Mouse (Mus musculus) intestine, embryonic 15.5 days (tissue): ENCODE results near the gene Adam1a. TPM values are rescaled to one million over a fixed set of nuclear protein-coding genes. Genes with fewer than 3 reads are reported as not detected.
"Not testable (repeated sequence)": the region's sequence is repeated elsewhere in the genome, so short reads cannot be mapped to it uniquely, and the experiment has no call there.

Source experiments
- ATAC-seq: fragments of 200-750 bp; cut with Nextera tagmentation; 2 replicates; pipeline ENCODE4 v1.8.0; 2017; ENCODE audit warnings: moderate TSS enrichment, moderate library complexity
- H3K27ac ChIP-seq: fragments of 300-500 bp; sonication (generic); 2 replicates; pipeline ENCODE4 v1.5.1; 2015; ENCODE audit warnings: mild to moderate bottlenecking, inconsistent platforms
- H3K27me3 ChIP-seq: fragments of 300-500 bp; sonication (generic); replicated peaks from 2 replicates; pipeline ENCODE4 v1.6.1; 2015; ENCODE audit warnings: inconsistent platforms
- H3K36me3 ChIP-seq: fragments of 300-500 bp; sonication (generic); 2 replicates; pipeline ENCODE4 v1.6.1; 2015; ENCODE audit warnings: inconsistent platforms
- H3K4me1 ChIP-seq: fragments of 300-500 bp; sonication (generic); replicated peaks from 2 replicates; pipeline ENCODE4 v1.6.1; 2015; ENCODE audit warnings: inconsistent platforms
- H3K4me2 ChIP-seq: fragments of 300-500 bp; sonication (generic); replicated peaks from 2 replicates; pipeline ENCODE4 v1.6.1; 2015; ENCODE audit warnings: mild to moderate bottlenecking, inconsistent platforms
- H3K4me3 ChIP-seq: fragments of 300-500 bp; sonication (generic); replicated peaks from 2 replicates; pipeline ENCODE4 v1.5.1; 2015; ENCODE audit warnings: inconsistent platforms
- H3K9ac ChIP-seq: fragments of 300-500 bp; sonication (generic); 2 replicates; pipeline ENCODE4 v1.6.1; 2015; ENCODE audit warnings: inconsistent platforms
- H3K9me3 ChIP-seq: fragments of 300-500 bp; sonication (generic); 2 replicates; pipeline ENCODE4 v1.6.1; 2016; ENCODE audit warnings: inconsistent platforms
- WGBS: fragments of 180-500 bp; shearing (Covaris S2); methylation state at CpG from one replicate; pipeline ENCODE4 v1.1.7; 2015; 5-methylcytosine and 5-hydroxymethylcytosine counted together
- polyA plus RNA-seq: library from polyadenylated mRNA; unstranded; fragments of >200 nt; fragmentation: Nextera tagmentation; extraction: Ambion mirVana; gene quantifications from 2 replicates; pipeline ENCODE4 v1.2.1, GENCODE M21; 2015

Adam1a gene
- polyA plus RNA-seq, 1 experiment from 2014 or later, result 0.77 TPM

DNA sequence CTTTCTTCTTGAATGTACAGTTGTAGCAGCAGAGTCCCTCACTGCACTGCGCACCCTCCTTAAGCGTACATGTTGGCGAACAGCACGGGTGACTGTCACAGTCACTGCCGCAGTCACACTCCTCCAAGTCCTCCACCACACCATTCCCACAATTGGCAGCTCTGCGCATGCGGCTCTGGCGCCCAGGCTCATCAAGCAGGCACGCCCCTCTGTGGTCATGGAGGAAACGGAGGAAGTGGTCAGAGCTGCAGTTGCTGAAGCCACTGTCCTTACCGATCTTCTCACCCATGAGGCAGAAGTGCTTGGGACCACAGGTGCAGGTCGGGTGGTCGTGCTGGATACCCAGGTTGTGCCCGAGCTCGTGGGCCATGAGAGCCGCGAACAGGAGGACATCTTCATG, 25.5 kb downstream of the Adam1a start:
- peaks cover 18% of the 10 kb centered on the region for H3K36me3 ChIP-seq
- H3K4me1 ChIP-seq, ATAC-seq, H3K4me3 ChIP-seq, H3K9ac ChIP-seq, H3K27me3 ChIP-seq, H3K27ac ChIP-seq, H3K9me3 ChIP-seq, H3K4me2 ChIP-seq: not testable (repeated sequence)
- 89% methylated on average over 9 of the region's 17 CpGs for WGBS

DNA sequence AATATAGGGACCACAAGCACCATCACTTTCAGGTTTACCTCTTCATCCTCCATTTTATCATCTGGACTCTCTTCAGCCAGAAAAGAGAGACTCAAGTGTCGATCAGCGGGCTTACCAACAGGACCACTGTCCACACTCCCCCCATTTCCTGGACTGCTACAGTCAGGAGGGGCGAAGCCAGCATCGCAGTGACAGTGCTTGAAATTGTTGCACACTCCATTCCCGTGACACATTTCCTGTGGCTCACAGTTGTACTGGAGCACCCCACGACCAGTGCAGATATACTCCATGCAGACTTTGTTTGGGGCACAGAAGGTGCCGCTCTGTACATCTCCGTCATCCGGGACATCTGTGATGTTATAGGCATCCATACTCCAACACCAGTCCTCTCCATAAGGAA, 26.3 kb downstream of the Adam1a start:
- Histone ChIP-seq H3K27me3 (no peaks in the 10 kb centered on the region), H3K27ac (no peak overlapping the region), H3K4me3 (no peak overlapping the region), H3K4me1 (no peaks in the 10 kb centered on the region), H3K9me3 (no peaks in the 10 kb centered on the region), H3K36me3 (0 out of 2 replicates have a peak, but pooled peaks cover 12% of the 10 kb centered on the region), H3K9ac (no peak overlapping the region), H3K4me2 (no peak overlapping the region)
- 91% methylated on average over 9 of the region's 9 CpGs for WGBS
- no peak for ATAC-seq

DNA sequence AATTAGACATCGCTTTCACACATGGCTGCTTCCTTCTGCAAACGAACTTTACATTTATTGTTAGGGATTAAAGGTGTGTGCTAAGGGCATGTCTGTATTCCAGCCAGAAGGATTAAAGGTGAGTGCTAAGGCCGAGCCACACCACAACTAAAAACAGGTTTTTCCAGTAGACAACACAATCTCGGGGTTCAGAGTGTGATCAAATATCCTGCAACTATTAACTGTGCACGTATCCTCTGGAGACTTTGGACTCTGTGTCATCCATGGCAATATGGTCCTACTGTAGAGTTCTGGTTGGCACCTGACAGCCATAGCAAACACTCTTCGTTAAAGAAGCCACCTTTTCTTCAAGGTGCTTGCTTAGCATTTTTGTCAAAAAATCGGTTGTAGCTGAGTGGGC, 35.3 kb downstream of the Adam1a start:
- WGBS, result 67% methylated on average over 7 of the region's 7 CpGs

DNA sequence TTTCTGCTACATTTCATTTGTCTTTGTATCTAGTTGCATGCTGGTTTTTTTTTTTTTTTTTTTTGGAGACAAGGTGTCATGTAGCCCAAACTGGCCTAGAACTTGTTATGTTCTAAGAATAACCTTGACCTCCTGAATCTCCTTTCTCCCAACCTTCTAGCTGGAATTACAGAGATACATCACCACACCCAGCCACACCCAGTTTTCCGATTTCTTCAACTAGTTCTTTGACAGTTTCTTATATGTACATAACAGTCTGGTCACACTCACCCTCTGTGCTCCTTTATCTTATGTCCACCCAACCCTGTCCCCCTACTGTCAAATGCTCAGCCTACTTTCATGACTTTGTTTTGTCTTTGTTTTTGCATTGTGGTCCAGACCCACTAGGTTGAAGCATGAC, 38.4 kb downstream of the Adam1a start:
- Histone ChIP-seq H3K36me3 (no peaks in the 10 kb centered on the region), H3K4me3 (no peak overlapping the region), H3K27ac (no peak overlapping the region), H3K9ac (no peak overlapping the region), H3K4me2 (no peak overlapping the region), H3K4me1 (no peaks in the 10 kb centered on the region), H3K9me3 (no peaks in the 10 kb centered on the region), H3K27me3 (no peaks in the 10 kb centered on the region)
- no peak for ATAC-seq
- WGBS, result 85% methylated on average over 1 of the region's 1 CpGs

More for the DNA sequence above, 35.3 kb downstream of the Adam1a start:
- no peaks in the 10 kb centered on the region for H3K9me3 ChIP-seq
- no peak overlapping the region for H3K4me2 ChIP-seq
- H3K9ac ChIP-seq, result no peak overlapping the region
- ATAC-seq, result peak; percentile 82
- no peaks in the 10 kb centered on the region for H3K27me3 ChIP-seq
- no peaks in the 10 kb centered on the region for H3K4me1 ChIP-seq
- H3K36me3 ChIP-seq, result no peaks in the 10 kb centered on the region
- peak overlapping the region; percentile 17; the same call in 1 of the 2 replicates for H3K27ac ChIP-seq
- H3K4me3 ChIP-seq, result no peak overlapping the region

DNA sequence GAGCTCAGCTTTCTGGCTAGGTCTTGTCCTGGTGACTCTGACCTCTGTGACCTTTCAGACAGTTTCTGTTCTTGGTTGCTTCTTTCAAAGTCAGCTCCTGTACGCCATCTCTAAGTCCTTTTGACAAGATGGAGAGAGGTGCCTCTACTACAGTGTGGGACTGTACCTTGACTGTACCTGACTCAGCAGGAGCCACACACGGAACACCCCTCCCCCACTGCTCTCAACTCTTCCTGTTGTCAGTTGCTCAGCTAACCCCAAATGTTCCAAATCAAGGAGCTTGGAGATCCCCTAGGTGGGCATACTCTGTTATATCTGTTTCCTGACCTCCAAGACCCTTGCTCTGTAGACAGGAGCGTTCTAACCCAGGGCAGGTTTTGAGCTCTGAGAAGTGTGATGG, 42.1 kb downstream of the Adam1a start, which contains the start of gene Adam1b:
TSS of gene Adam1b (minus strand) at position 205 of the 400 bp plus-strand sequence.
- WGBS, result 75% methylated on average over 3 of the region's 3 CpGs
- Histone ChIP-seq H3K36me3 (no peaks in the 10 kb centered on the region), H3K4me2 (no peak within 1 kb of the TSS), H3K27me3 (no peaks in the 10 kb centered on the region), H3K4me3 (no peak within 1 kb of the TSS), H3K27ac (no peak within 1 kb of the TSS), H3K4me1 (no peaks in the 10 kb centered on the region), H3K9me3 (no peaks in the 10 kb centered on the region), H3K9ac (no peak within 1 kb of the TSS)
- no peak for ATAC-seq

DNA sequence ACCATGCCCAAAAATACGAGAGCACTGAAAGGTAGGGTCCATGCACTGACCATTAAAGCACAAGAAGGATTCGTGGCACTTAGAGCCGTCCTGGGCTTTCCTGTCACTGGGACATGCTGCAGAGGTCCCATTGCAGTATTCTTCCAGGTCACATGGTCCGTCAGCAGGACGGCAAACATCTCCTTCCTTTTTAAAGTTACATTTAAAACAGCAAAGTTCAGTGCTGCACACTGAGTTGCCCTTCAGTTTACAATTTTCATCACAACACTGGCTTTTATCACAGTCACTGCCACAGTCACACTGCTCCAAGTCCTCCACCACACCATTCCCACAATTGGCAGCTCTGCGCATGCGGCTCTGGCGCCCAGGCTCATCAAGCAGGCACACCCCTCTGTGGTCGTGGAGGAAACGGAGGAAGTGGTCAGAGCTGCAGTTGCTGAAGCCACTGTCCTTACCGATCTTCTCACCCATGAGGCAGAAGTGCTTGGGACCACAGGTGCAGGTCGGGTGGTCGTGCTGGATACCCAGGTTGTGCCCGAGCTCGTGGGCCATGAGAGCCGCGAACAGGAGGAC, 43.8 kb downstream of the Adam1a start:
- WGBS, result 60% methylated on average over 11 of the region's 17 CpGs
- H3K27me3 ChIP-seq, H3K4me1 ChIP-seq, H3K27ac ChIP-seq, H3K4me2 ChIP-seq, H3K4me3 ChIP-seq, H3K9me3 ChIP-seq, ATAC-seq, H3K36me3 ChIP-seq, H3K9ac ChIP-seq: not testable (repeated sequence)

DNA sequence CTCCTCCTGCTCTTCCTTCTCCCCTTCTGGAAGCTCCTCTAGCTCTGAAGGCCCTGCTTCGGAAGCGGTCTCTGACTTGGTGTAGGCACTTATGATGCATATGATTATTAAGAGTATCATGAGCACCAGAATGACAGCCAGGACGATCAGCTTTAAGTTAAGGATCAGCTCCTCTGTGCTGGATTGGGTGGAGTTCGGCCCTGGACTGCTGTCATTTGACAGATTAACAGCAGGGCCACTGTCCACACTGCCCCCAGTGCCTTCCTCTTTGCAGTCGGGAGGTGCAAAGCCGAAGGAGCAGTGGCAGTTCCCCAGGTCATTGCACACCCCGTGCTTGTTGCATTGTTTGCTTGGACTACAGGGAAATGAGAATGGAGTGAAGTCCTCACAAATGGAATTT, 44.6 kb downstream of the Adam1a start:
- Histone ChIP-seq H3K4me1 (no peaks in the 10 kb centered on the region), H3K9me3 (no peaks in the 10 kb centered on the region), H3K27me3 (no peaks in the 10 kb centered on the region), H3K36me3 (no peaks in the 10 kb centered on the region), H3K27ac (no peak overlapping the region), H3K4me2 (no peak overlapping the region), H3K4me3 (no peak overlapping the region), H3K9ac (no peak overlapping the region)
- 61% methylated on average over 7 of the region's 7 CpGs for WGBS
- no peak for ATAC-seq

DNA sequence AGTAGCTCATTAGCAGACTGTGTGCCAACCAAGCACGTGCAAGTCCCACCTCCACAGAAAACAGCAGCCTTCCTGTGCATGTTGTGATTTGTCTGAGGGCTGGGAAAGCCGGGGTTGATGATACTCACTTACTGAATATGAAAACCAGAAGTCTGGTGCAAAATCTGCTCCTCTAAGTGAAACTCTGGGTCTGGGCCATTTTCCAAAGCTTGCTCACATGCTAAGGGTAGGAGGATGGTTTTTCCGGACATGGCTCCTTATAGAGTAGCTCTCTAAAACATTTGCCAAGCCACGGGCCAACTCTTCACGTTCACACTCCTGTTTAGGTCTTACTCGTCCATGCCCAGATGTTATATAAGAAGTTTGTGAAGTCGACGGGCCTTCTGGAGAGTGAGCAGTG, 52.0 kb downstream of the Adam1a start:
- Histone ChIP-seq H3K36me3 (no peaks in the 10 kb centered on the region), H3K4me1 (no peaks in the 10 kb centered on the region), H3K9me3 (no peaks in the 10 kb centered on the region), H3K27me3 (no peaks in the 10 kb centered on the region), H3K4me2 (no peak overlapping the region), H3K27ac (no peak overlapping the region), H3K4me3 (no peak overlapping the region), H3K9ac (no peak overlapping the region)
- ATAC-seq, result no peak
- 76% methylated on average over 8 of the region's 8 CpGs for WGBS

DNA sequence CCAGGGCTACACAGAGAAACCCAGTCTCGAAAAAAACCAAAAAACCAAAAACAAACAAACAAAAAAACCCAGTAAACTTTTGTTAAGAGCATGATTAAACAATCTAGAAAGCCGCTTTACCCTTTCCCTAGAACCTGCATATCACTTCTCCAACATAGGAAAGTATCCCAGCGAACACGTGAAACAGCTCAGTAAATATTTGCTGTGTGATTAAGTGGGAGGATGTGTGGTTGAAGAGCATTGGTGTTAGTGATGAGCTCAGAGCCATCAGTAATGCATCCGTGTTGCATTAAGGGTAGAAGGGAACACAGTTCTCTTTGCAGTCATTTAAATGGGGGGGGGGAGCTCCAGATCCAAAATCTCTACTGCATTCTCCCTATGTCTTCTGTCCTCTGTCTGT, 60.5 kb downstream of the Adam1a start:
- H3K4me3 ChIP-seq, result no peak overlapping the region
- no peak overlapping the region for H3K9ac ChIP-seq
- no peaks in the 10 kb centered on the region for H3K36me3 ChIP-seq
- H3K4me1 ChIP-seq, result no peaks in the 10 kb centered on the region
- no peak overlapping the region for H3K27ac ChIP-seq
- 53% methylated on average over 5 of the region's 5 CpGs for WGBS
- no peaks in the 10 kb centered on the region for H3K9me3 ChIP-seq
- H3K27me3 ChIP-seq, result no peaks in the 10 kb centered on the region
- H3K4me2 ChIP-seq, result no peak overlapping the region
- ATAC-seq, result no peak

DNA sequence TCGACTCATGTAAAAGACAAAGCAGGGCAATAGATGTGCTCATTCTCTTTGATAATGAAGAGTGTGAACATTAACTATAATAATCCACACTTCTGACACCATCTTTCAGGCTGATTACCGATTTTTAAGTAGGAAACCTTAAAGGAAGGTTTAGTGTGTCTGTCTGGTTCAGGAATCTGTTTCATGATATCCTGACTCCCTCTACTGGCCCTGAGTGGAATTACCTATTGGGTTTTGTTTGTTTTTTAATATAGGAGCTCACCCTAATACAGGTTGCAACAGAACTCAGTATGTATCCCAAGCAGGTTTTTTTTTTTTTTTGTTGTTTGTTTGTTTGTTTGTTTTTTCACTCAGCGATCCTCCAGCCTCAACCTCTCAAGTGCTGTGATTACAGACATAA, 67.6 kb downstream of the Adam1a start:
- ATAC-seq, result 0 out of 2 replicates have a peak, but pooled peaks have one; percentile 2
- 28% methylated on average over 3 of the region's 3 CpGs for WGBS

DNA sequence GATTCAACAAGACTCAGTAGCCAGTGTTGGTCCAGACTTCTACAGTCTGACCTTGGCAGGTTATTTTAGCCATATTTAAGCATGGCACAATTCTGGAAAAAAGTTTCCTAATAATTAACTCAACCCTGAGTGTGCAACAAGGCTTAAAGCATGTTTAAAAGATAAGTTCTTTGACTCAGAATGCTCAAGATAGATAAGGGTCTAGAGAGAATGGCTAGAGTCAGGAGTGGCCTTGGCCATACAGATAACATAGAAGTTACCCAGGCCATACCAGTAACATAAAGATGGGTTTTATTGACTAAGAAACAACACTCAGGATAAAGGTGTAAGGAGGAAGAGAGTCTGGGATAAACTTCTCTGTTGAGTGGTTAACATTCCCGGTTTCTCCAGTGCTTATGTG, 69.2 kb downstream of the Adam1a start:
- Histone ChIP-seq H3K27me3 (no peaks in the 10 kb centered on the region), H3K4me3 (no peak overlapping the region), H3K9me3 (no peaks in the 10 kb centered on the region), H3K9ac (no peak overlapping the region), H3K4me2 (no peak overlapping the region), H3K27ac (0 out of 2 replicates have a peak overlapping the region, but pooled peaks have one; percentile 34), H3K36me3 (no peaks in the 10 kb centered on the region), H3K4me1 (no peaks in the 10 kb centered on the region)
- WGBS, result 47% methylated on average over 1 of the region's 1 CpGs
- peak; percentile 75 for ATAC-seq

More for the DNA sequence above, 67.6 kb downstream of the Adam1a start:
- Histone ChIP-seq H3K27me3 (no peaks in the 10 kb centered on the region), H3K4me1 (no peaks in the 10 kb centered on the region), H3K4me2 (no peak overlapping the region), H3K9me3 (no peaks in the 10 kb centered on the region), H3K9ac (no peak overlapping the region), H3K4me3 (no peak overlapping the region), H3K27ac (no peak overlapping the region), H3K36me3 (no peaks in the 10 kb centered on the region)

DNA sequence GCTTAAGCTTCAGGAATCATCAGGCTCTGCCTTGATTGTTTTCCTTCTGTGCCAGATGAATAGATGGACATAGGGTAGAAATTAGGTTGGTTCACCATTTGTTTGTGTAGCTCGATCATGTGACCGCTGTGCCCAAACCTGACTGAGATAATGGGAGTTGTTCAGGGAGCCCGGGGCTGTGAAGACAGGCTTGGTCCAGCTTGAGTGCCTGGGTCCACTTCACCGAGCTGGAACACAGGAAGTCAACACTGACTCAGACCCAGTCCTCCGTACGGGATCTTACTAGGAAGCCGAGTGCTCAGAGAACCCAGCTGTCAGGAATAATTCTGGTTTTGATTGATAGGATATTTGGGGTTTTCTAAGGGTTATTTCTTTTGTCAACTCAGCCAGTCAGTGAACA, 70.7 kb downstream of the Adam1a start:
- no peak overlapping the region for H3K27ac ChIP-seq
- WGBS, result 63% methylated on average over 7 of the region's 7 CpGs

DNA sequence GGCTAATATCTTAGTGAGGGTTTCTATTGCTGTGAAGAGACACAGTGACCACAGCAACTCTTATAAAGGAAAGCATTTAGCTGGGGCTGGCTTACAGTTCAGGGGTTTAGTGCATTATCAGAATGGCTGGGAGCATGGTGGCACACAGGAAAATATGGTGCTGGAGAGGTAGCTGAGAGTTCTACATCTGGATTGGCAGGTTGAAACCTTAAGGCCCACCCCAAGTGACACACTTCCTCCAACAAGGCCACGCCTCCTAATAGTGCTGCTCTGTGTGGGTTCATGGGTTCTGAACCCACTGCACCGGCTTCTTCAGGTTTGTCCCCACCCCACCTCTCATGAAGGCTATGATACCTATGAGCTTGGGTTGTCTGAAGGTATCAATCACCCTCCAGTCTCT, 72.9 kb downstream of the Adam1a start:
- Histone ChIP-seq H3K27ac (no peak overlapping the region), H3K9ac (no peak overlapping the region), H3K27me3 (no peaks in the 10 kb centered on the region), H3K4me1 (peaks cover 6% of the 10 kb centered on the region; the same call in 1 of the 2 replicates), H3K4me2 (no peak overlapping the region), H3K4me3 (no peak overlapping the region), H3K36me3 (no peaks in the 10 kb centered on the region), H3K9me3 (no peaks in the 10 kb centered on the region)
- no peak for ATAC-seq
- WGBS, result 84% methylated on average over 2 of the region's 2 CpGs

More for the DNA sequence above, 70.7 kb downstream of the Adam1a start:
- no peak overlapping the region for H3K4me3 ChIP-seq
- no peak overlapping the region for H3K9ac ChIP-seq
- no peak overlapping the region for H3K4me2 ChIP-seq
- H3K36me3 ChIP-seq, result no peaks in the 10 kb centered on the region
- no peak for ATAC-seq
- H3K4me1 ChIP-seq, result peaks cover 6% of the 10 kb centered on the region; the same call in 1 of the 2 replicates
- H3K9me3 ChIP-seq, result no peaks in the 10 kb centered on the region
- no peaks in the 10 kb centered on the region for H3K27me3 ChIP-seq
